Mouse (Mus musculus) liver, embryonic 15.5 days (tissue): ENCODE data around the gene Selenom. TPM values are rescaled to one million over a fixed set of nuclear protein-coding genes. Genes with fewer than 3 reads are reported as not detected.
A peak's percentile ranks its signal among the peaks of the same experiment; 100 is the strongest.

Source experiments
- ATAC-seq: fragments of 200-750 bp; cut with Nextera tagmentation; 2 replicates; pipeline ENCODE4 v1.8.0; 2017; ENCODE audit warnings: moderate number of reproducible peaks, mild to moderate bottlenecking, moderate library complexity; ENCODE audit not compliant: insufficient read depth
- H3K27ac ChIP-seq: fragments of 300-500 bp; sonication (generic); replicated peaks from 2 replicates; pipeline ENCODE4 v1.5.1; 2015; ENCODE audit warnings: mild to moderate bottlenecking, inconsistent platforms
- H3K27me3 ChIP-seq: fragments of 300-500 bp; sonication (generic); 2 replicates; pipeline ENCODE4 v1.6.1; 2015; ENCODE audit warnings: mild to moderate bottlenecking, inconsistent platforms
- H3K36me3 ChIP-seq: fragments of 300-500 bp; sonication (generic); replicated peaks from 2 replicates; pipeline ENCODE4 v1.6.1; 2015; ENCODE audit warnings: moderate library complexity, mild to moderate bottlenecking, inconsistent platforms
- H3K4me1 ChIP-seq: fragments of 300-500 bp; sonication (generic); replicated peaks from 2 replicates; pipeline ENCODE4 v1.6.1; 2015; ENCODE audit warnings: inconsistent platforms
- H3K4me2 ChIP-seq: fragments of 300-500 bp; sonication (generic); 2 replicates; pipeline ENCODE4 v1.6.1; 2015; ENCODE audit warnings: moderate library complexity, mild to moderate bottlenecking, inconsistent platforms
- H3K4me3 ChIP-seq: fragments of 300-500 bp; sonication (generic); replicated peaks from 2 replicates; pipeline ENCODE4 v1.5.1; 2015; ENCODE audit warnings: mild to moderate bottlenecking, inconsistent platforms
- H3K9ac ChIP-seq: fragments of 300-500 bp; sonication (generic); 2 replicates; pipeline ENCODE4 v1.6.1; 2015; ENCODE audit warnings: moderate library complexity, mild to moderate bottlenecking, inconsistent platforms
- H3K9me3 ChIP-seq: fragments of 300-500 bp; sonication (generic); replicated peaks from 2 replicates; pipeline ENCODE4 v1.6.1; 2016; ENCODE audit warnings: inconsistent platforms
- WGBS: fragments of 180-500 bp; shearing (Covaris S2); methylation state at CpG from one replicate; pipeline ENCODE4 v1.1.7; 2015; ENCODE audit warnings: mixed read lengths; ENCODE audit not compliant: insufficient replicate concordance; 5-methylcytosine and 5-hydroxymethylcytosine counted together
- polyA plus RNA-seq: library from polyadenylated mRNA; unstranded; fragments of >200 nt; fragmentation: Nextera tagmentation; extraction: Ambion mirVana; gene quantifications from 2 replicates; pipeline ENCODE4 v1.2.1, GENCODE M21; 2015

Gene Selenom
- polyA plus RNA-seq, 1 experiment from 2014 or later = 10.5 TPM

- Histone ChIP-seq H3K9me3 (no peaks in the 10 kb centered on the region), H3K4me1 (0 out of 2 replicates have a peak, but pooled peaks cover 6% of the 10 kb centered on the region), H3K4me3 (no peak overlapping the region), H3K27me3 (no peaks in the 10 kb centered on the region), H3K9ac (no peak overlapping the region), H3K36me3 (no peaks in the 10 kb centered on the region), H3K27ac (no peak overlapping the region), H3K4me2 (no peak overlapping the region)
- 46% methylated on average over 14 of the region's 14 CpGs for WGBS
- ATAC-seq = no peak
Observed at GRCm38 (mm10) chr11:3495496-3495895, 19.0 kb upstream of the Selenom start.

GRCm38 (mm10) chr11:3496756-3497155, 17.7 kb upstream of the Selenom start:
- H3K36me3 ChIP-seq = no peaks in the 10 kb centered on the region
- H3K27me3 ChIP-seq = no peaks in the 10 kb centered on the region
- H3K9ac ChIP-seq = no peak overlapping the region
- H3K4me1 ChIP-seq = 0 out of 2 replicates have a peak, but pooled peaks cover 6% of the 10 kb centered on the region
- 64% methylated on average over 5 of the region's 5 CpGs for WGBS
- no peak overlapping the region for H3K4me2 ChIP-seq
- H3K4me3 ChIP-seq = no peak overlapping the region
- H3K9me3 ChIP-seq = no peaks in the 10 kb centered on the region
- ATAC-seq = no peak
- no peak overlapping the region for H3K27ac ChIP-seq

DNA sequence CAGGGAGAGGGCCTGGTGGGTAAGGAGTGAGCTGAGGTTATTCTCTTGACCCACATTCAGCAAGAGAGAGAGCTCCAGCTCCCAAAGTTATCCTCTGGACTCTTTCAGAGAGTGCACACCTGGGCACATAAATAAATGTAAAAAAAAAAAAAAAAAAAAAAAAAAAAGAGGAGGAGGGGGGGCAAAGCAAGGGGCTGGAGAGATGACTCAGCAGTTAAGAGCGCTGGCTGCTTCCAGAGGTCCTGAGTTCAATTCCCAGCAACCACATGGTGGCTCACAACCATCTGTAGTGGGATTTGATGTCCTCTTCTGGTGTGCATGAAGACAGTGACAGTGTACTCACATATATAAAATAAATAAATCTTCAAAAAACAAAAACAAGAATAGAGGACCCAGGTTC, 17.2 kb upstream of the Selenom start:
- Histone ChIP-seq H3K4me2 (no peak overlapping the region), H3K27ac (no peak overlapping the region), H3K9me3 (no peaks in the 10 kb centered on the region), H3K4me1 (0 out of 2 replicates have a peak, but pooled peaks cover 6% of the 10 kb centered on the region), H3K9ac (no peak overlapping the region), H3K36me3 (no peaks in the 10 kb centered on the region), H3K4me3 (no peak overlapping the region), H3K27me3 (no peaks in the 10 kb centered on the region)
- ATAC-seq = no peak
- WGBS = 89% methylated on average over 1 of the region's 1 CpGs

DNA sequence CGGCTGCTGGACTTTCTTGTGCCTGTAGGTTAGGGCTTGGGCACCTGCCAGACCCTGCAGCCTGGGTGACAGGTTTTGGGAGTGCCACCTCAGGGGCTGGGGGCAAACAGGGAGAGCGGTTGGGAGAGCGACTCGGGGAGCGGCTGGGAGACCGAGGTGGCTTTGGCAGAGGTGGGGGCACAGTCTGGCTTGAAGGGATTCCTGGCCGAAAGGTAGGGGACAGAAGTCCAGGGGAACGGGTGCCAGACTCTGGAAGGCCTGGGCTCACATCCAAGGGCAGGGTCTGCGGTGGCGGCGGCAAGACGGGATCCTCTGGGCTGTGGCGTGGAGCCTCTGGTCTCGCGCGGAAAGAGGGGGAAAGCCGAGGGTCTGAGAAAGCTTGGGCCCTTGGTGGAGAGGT, 12.4 kb upstream of the Selenom start:
- Histone ChIP-seq H3K4me1 (no peaks in the 10 kb centered on the region), H3K27me3 (no peaks in the 10 kb centered on the region), H3K9ac (no peak overlapping the region), H3K4me2 (no peak overlapping the region), H3K9me3 (no peaks in the 10 kb centered on the region), H3K27ac (no peak overlapping the region), H3K4me3 (no peak overlapping the region), H3K36me3 (no peaks in the 10 kb centered on the region)
- WGBS = 71% methylated on average over 17 of the region's 17 CpGs
- ATAC-seq = no peak

GRCm38 (mm10) chr11:3502459-3503072, 11.9 kb upstream of the Selenom start:
- Histone ChIP-seq H3K9me3 (no peaks in the 10 kb centered on the region), H3K27ac (no peak overlapping the region), H3K4me3 (no peak overlapping the region), H3K27me3 (no peaks in the 10 kb centered on the region), H3K4me2 (no peak overlapping the region), H3K9ac (no peak overlapping the region), H3K36me3 (no peaks in the 10 kb centered on the region), H3K4me1 (no peaks in the 10 kb centered on the region)
- ATAC-seq = no peak
- 66% methylated on average over 18 of the region's 18 CpGs for WGBS

DNA sequence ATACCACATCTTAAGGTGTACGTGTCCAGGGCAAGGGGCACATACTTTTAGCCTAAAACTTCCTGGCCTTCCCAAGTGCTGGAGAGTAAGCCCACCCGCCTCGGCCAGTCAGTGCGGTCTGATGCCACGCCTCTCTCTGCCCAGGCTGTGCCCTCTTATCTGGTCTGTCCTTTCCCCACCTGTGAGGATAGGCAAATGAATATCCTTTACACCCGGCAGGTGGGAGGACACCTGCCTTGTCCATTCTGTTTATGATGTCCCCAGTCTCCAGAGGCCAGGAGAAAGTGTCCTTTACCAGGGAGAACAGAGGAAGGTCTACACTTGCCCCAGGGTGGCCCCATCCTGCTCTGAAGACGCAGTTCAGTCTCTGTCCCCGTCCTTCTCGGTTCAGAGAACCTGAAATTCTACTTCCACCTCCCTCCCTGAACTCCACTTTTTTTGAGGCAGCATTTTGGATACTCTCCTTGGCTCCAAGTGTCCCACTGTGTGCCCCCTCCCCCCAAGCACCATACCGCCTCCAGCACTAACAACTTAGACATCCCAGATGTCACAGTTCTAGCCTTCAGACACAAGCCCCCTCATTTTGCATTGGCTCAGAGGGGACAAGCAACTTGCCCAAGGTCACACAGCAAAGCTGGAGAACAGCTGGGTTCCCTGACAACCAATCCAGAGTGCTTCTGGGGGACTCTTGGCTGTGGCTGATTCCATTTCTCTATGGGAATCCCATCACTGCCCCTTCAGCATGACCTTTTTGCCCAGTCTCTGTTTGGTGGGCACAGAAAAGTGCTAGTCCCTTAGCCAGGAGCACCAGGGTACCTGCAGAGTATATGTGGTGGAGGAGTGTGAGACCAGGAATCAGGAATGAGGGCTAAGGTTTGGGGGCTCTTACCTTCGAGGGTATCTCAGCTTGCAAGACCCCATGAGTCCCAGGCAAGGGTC, 10.5 kb upstream of the Selenom start:
- ATAC-seq = no peak
- H3K4me2 ChIP-seq = peak overlapping the region; percentile 10; the same call in 1 of the 2 replicates
- H3K27ac ChIP-seq = no peak overlapping the region
- WGBS = 39% methylated on average over 11 of the region's 11 CpGs
- H3K36me3 ChIP-seq = no peaks in the 10 kb centered on the region
- H3K9me3 ChIP-seq = no peaks in the 10 kb centered on the region
- no peak overlapping the region for H3K9ac ChIP-seq
- peak overlapping the region; percentile 26 for H3K4me3 ChIP-seq
- no peaks in the 10 kb centered on the region; the same call in 1 of the 2 replicates for H3K4me1 ChIP-seq
- no peaks in the 10 kb centered on the region for H3K27me3 ChIP-seq

DNA sequence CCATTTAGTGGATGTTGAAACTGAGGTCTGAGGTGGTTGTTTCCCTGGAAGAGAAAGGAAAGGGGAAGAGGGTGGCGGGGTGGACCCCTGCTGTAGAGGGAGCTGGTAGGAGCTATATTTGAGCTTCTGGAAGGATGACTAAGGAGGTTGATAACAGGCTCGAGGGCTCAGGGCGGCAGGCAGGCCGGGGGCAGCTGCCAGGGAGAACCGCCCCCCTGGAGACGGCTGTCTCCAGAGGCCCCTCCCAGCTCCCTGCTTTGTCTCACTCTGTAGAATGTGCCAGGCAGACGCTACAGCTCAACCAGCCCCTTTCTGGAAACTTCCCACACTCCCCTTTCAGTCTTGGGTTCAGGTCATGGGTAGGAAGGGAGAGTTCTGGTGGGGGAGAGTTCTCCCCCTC, 6.3 kb upstream of the Selenom start:
- H3K4me2 ChIP-seq = no peak overlapping the region

GRCm38 (mm10) chr11:3509181-3510085, 5.1 kb upstream of the Selenom start:
- ATAC-seq = no peak
- 46% methylated on average over 8 of the region's 8 CpGs for WGBS

More for the DNA sequence above, 6.3 kb upstream of the Selenom start:
- 15% methylated on average over 7 of the region's 7 CpGs for WGBS
- Histone ChIP-seq H3K9me3 (no peaks in the 10 kb centered on the region), H3K4me1 (peaks cover 19% of the 10 kb centered on the region), H3K9ac (no peak overlapping the region), H3K36me3 (no peaks in the 10 kb centered on the region), H3K27me3 (no peaks in the 10 kb centered on the region), H3K27ac (no peak overlapping the region), H3K4me3 (no peak overlapping the region)
- no peak for ATAC-seq

DNA sequence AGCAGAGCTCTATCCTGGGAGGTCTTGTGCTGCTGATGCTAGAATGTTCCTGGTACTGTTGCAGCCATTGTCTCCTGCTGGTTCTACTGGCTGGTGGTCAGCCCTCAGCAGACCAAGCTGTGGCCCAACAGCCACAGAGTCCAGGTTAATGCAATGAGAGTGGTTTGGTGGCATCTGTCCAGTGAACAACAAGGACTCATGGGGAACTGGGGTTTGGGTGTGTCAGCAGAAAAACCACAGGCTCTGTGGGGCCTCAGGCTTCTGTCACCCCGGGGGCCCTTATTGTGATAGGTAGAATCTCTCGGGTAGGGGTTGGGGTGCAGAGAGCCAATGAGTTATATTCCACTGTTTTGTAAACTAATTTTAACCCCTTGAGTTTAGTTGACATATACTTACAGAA, 4.2 kb upstream of the Selenom start:
- Histone ChIP-seq H3K36me3 (no peaks in the 10 kb centered on the region), H3K27me3 (peaks cover 8% of the 10 kb centered on the region), H3K27ac (no peak overlapping the region), H3K4me2 (no peak overlapping the region), H3K4me3 (no peak overlapping the region), H3K9ac (no peak overlapping the region), H3K4me1 (peaks cover 31% of the 10 kb centered on the region), H3K9me3 (no peaks in the 10 kb centered on the region)
- ATAC-seq = no peak
- WGBS = 10% methylated on average over 2 of the region's 2 CpGs

More at GRCm38 (mm10) chr11:3509181-3510085, 5.1 kb upstream of the Selenom start:
- Histone ChIP-seq H3K9me3 (no peaks in the 10 kb centered on the region), H3K27ac (no peak overlapping the region), H3K36me3 (no peaks in the 10 kb centered on the region), H3K4me1 (peaks cover 22% of the 10 kb centered on the region), H3K27me3 (no peaks in the 10 kb centered on the region), H3K9ac (no peak overlapping the region), H3K4me3 (no peak overlapping the region), H3K4me2 (no peak overlapping the region)

GRCm38 (mm10) chr11:3513291-3513690, 1.2 kb upstream of the Selenom start:
- Histone ChIP-seq H3K9ac (no peak overlapping the region), H3K27ac (no peak overlapping the region), H3K36me3 (no peaks in the 10 kb centered on the region), H3K4me3 (no peak overlapping the region), H3K9me3 (no peaks in the 10 kb centered on the region), H3K27me3 (peaks cover 38% of the 10 kb centered on the region), H3K4me1 (peaks cover 39% of the 10 kb centered on the region), H3K4me2 (no peak overlapping the region)
- ATAC-seq = no peak
- 72% methylated on average over 6 of the region's 6 CpGs for WGBS
